Comparison of ENCODE assay signal across 8 mouse cellular contexts in the genomic region with DNA sequence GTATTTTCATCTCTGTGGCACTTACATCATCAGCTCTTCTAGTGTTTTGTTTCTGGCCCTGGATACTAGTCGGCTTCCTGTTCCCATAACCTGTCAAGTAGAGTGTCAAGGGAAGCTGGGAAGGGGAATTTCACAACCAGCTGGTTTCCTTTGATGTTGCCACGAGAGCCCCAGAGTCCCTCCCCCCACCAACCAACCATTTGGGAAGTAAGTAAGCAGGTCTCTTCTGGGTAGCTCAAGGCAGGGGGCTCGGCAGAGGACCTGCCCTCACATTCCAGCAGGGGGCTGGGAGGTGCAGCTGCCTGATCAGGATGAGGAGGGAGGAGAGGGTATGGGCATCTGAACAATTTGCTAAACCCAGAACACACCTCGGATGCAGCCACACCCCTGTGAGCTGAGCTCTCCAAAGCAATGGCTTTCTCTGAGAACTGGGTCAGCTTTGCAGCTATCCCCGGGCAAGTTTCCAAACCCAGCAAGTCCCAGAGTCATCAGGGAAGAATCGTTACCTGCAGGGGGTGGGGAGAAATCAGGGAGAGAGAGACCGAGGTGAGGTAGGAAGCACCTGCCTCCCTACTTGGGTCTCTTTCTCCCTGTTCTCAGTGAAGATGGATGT. TPM values are rescaled to one million over a fixed set of nuclear protein-coding genes. Genes with fewer than 3 reads are reported as not detected.
DNase-seq lines count a peak whose midpoint lies in the region; ATAC-seq lines count a peak whose summit lies in the region.

No protein-coding gene starts in this region.

- ATAC-seq in hindbrain, embryonic 12.5 days (ENCODE audit: low FRiP score): no peak
- ATAC-seq in activated CD4-positive, CD25-positive, alpha-beta regulatory T cell, adult 4 months: no peak

- H3K4me2 ChIP-seq in hindbrain, embryonic 12.5 days (replicated peaks): no peak overlapping the region; the same call in 1 of the 2 replicates

- H3K27me3 ChIP-seq in hindbrain, embryonic 12.5 days: 0 out of 2 replicates have a peak, but pooled peaks cover 2% of the 10 kb centered on the region

- peaks cover 34% of the 10 kb centered on the region for H3K4me1 ChIP-seq in hindbrain, embryonic 12.5 days

- no peaks in the 10 kb centered on the region for H3K9me3 ChIP-seq in hindbrain, embryonic 12.5 days (replicated peaks)

- DNase-seq in heart, adult 11 months: peak; percentile 96
- no peak for DNase-seq in heart, adult 8-10 months (ENCODE audit: low spot score)
- peak; percentile 58 for DNase-seq in brain, adult 2 months (ENCODE audit: low read depth, low spot score)
- peak; percentile 82 for DNase-seq in lung, postnatal 10 days
- DNase-seq in thymus, adult 18-20 months: no peak
- DNase-seq in urinary bladder, adult 18-20 months (ENCODE audit: low spot score in 2 of 2): no peak

- H3K27ac ChIP-seq in hindbrain, embryonic 12.5 days: 0 out of 2 replicates have a peak overlapping the region, but pooled peaks have one; percentile 49

- no peak overlapping the region for H3K9ac ChIP-seq in hindbrain, embryonic 12.5 days

- WGBS in hindbrain, embryonic 12.5 days: 10% methylated on average over 7 of the region's 7 CpGs

- peaks cover under 1% of the 10 kb centered on the region for H3K36me3 ChIP-seq in hindbrain, embryonic 12.5 days

- H3K4me3 ChIP-seq in hindbrain, embryonic 12.5 days: no peak overlapping the region

RNA-seq across cellular contexts. Expression of gene Amotl2, which starts 1.5 kb away (rescaled TPM):
- 10 to 100 TPM; 56.7 to 80.1 (median 58.6) TPM for total RNA-seq in heart, adult 8-10 months (2022)
- 109 and 110 TPM in 2 replicates for polyA plus RNA-seq in hindbrain, embryonic 12.5 days (2016; fragmentation: Nextera tagmentation; extraction: Ambion mirVana)
- polyA plus RNA-seq in activated CD4-positive, CD25-positive, alpha-beta regulatory T cell, adult 4 months (2017; shearing (Covaris generic)): not detected

Comparison
In these comparisons a context has a peak if more than half of its experiments do, and no peak if none do; other contexts are left out.
1. DNase-seq: peak in heart, adult 11 months (single experiment), brain, adult 2 months (single experiment) and lung, postnatal 10 days (single experiment); none in heart, adult 8-10 months (single experiment), thymus, adult 18-20 months (0 of 2) and urinary bladder, adult 18-20 months (0 of 2).
2. RNA of gene Amotl2, which starts 1.5 kb away (polyA plus RNA-seq): 109 to 110 TPM in hindbrain, embryonic 12.5 days; not detected in activated CD4-positive, CD25-positive, alpha-beta regulatory T cell, adult 4 months; every median in the first group is over 100 times any median in the second.